8 mouse cellular contexts compared by ENCODE assay signal in the genomic region with DNA sequence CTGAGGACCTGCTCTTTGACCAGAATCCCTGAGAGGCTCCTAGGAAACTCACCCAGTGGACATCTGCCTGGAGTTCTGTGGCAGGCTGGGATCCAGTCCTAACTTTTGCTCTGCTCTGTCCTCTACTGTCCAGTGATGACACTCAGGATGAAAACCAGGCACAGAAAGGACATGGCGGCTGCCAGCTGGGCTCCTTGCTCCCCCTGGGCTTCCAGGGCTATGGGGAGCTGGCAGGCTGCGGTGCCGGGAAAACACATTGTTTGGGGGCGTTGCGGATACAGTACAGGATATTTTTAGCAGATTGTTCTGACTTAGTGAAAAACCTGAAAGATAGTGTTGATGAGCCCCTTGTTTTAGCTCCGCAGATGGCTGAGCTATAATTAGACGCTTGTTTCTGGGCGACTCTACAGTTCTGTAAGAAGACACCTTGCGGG.
A peak's percentile ranks its signal among the peaks of the same experiment; 100 is the strongest.
DNase-seq lines count a peak whose midpoint lies in the region; ATAC-seq lines count a peak whose summit lies in the region.

No protein-coding gene starts in this region.

- ATAC-seq in CD4-positive, CD25-positive, alpha-beta regulatory T cell, adult 4 months, result peak; percentile 14

- peak overlapping the region; percentile 82 for H3K27ac ChIP-seq in heart, embryonic 10.5 days

- 0 out of 2 replicates have a peak overlapping the region, but pooled peaks have one; percentile 22 for H3K4me3 ChIP-seq in heart, embryonic 10.5 days

- 21% methylated on average over 9 of the region's 9 CpGs for WGBS in heart, embryonic 10.5 days

- no peaks in the 10 kb centered on the region for H3K36me3 ChIP-seq in heart, embryonic 10.5 days

- H3K27me3 ChIP-seq in heart, embryonic 10.5 days (ENCODE audit: insufficient read depth, poor library complexity, severe bottlenecking), result no peaks in the 10 kb centered on the region

- peaks cover 40% of the 10 kb centered on the region for H3K4me1 ChIP-seq in heart, embryonic 10.5 days

- H3K9me3 ChIP-seq in heart, embryonic 10.5 days, result no peaks in the 10 kb centered on the region

- intact Hi-C loops in left cerebral cortex, postnatal 25 days (cut with DNase I), result loop anchor here (1.0 to 5.0 kb wide), 4 partner anchors 32 to 281 kb away; no protein-coding TSS in a partner anchor

- peak; percentile 77 for DNase-seq in cerebellum, adult 11-12 months
- no peak for DNase-seq in heart, embryonic 10.5 days (ENCODE audit: low spot score)
- peak; percentile 85 to 98 for DNase-seq in left cerebral cortex, postnatal 25 days (ENCODE audit: low spot score in 2 of 2)
- DNase-seq in c-Kit-positive CD71-positive TER-119-positive erythroid progenitor cells, embryonic 14.5 days (ENCODE audit: low spot score), result no peak
- DNase-seq in spleen, adult 12 weeks (ENCODE audit: low spot score), result no peak
- no peak for DNase-seq in lung, adult 18-20 months
- DNase-seq in embryo, embryonic 10.5 days (ENCODE audit: low spot score), result no peak

Comparison
In these comparisons a context has a peak if more than half of its experiments do, and no peak if none do; other contexts are left out.
1. DNase-seq: peak in cerebellum, adult 11-12 months (single experiment) and left cerebral cortex, postnatal 25 days (2 of 2); none in heart, embryonic 10.5 days (single experiment), c-Kit-positive CD71-positive TER-119-positive erythroid progenitor cells, embryonic 14.5 days (single experiment), spleen, adult 12 weeks (single experiment), lung, adult 18-20 months (0 of 2) and embryo, embryonic 10.5 days (single experiment).